8 mouse cellular contexts compared by ENCODE assay signal in the genomic region with DNA sequence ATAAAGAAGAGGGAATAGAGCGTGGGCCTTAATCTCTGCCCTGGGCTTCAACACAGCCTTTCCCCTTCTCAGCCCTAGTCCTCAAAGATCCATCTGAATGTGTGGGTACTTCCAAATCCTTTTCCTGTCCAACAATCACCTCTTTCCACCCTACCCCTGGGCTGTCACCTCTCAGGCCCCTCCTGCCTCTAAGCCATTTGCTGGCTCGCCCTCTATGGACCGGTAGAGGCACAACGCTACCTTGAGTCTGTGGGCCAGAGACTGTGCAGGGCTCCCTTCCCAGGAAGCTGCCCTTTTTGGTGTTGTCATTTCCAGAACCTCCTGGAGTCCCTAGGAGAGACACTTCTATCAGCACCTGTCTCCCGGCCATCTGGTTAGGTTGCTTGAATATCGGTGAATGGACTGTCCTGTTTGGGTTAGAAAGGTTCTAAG. TPM values are rescaled to one million over a fixed set of nuclear protein-coding genes. Genes with fewer than 3 reads are reported as not detected.
DNase-seq lines count a peak whose midpoint lies in the region; ATAC-seq lines count a peak whose summit lies in the region.

No protein-coding gene starts in this region.

- H3K9ac ChIP-seq in heart, embryonic 12.5 days: peak overlapping the region; percentile 93
- peak overlapping the region; percentile 88 for H3K9ac ChIP-seq in heart, embryonic 16.5 days (ENCODE audit: low read length)
- peak overlapping the region; percentile 85 for H3K9ac ChIP-seq in midbrain, embryonic 11.5 days (ENCODE audit: low read length)

- no peaks in the 10 kb centered on the region for H3K9me3 ChIP-seq in heart, embryonic 12.5 days (replicated peaks)
- H3K9me3 ChIP-seq in heart, embryonic 16.5 days (replicated peaks; ENCODE audit: control insufficient read depth, low read length): no peaks in the 10 kb centered on the region
- no peaks in the 10 kb centered on the region for H3K9me3 ChIP-seq in midbrain, embryonic 11.5 days (ENCODE audit: control insufficient read depth, low read length)

- H3K4me3 ChIP-seq in heart, embryonic 12.5 days: peak overlapping the region; percentile 93
- H3K4me3 ChIP-seq in heart, embryonic 16.5 days (ENCODE audit: low read length): peak overlapping the region; percentile 72
- H3K4me3 ChIP-seq in midbrain, embryonic 11.5 days (ENCODE audit: low read depth, low read length): peak overlapping the region; percentile 77

- ATAC-seq in heart, embryonic 12.5 days (ENCODE audit: insufficient number of reproducible peaks, low FRiP score): no peak
- no peak; the same call in 1 of the 2 replicates for ATAC-seq in heart, embryonic 16.5 days (replicated peaks; ENCODE audit: extremely low read depth, insufficient read depth, low FRiP score)
- no peak for ATAC-seq in midbrain, embryonic 11.5 days (ENCODE audit: low FRiP score)

- peak overlapping the region; percentile 95 for H3K4me2 ChIP-seq in heart, embryonic 12.5 days
- peak overlapping the region; percentile 92 for H3K4me2 ChIP-seq in heart, embryonic 16.5 days (ENCODE audit: low read depth, low read length)
- peak overlapping the region; percentile 80 for H3K4me2 ChIP-seq in midbrain, embryonic 11.5 days

- H3K36me3 ChIP-seq in heart, embryonic 12.5 days: peaks cover 44% of the 10 kb centered on the region
- peaks cover 23% of the 10 kb centered on the region for H3K36me3 ChIP-seq in heart, embryonic 16.5 days (ENCODE audit: control insufficient read depth, insufficient read depth)
- H3K36me3 ChIP-seq in midbrain, embryonic 11.5 days (ENCODE audit: control insufficient read depth, insufficient read depth, low read length): peaks cover 7% of the 10 kb centered on the region; the same call in 1 of the 2 replicates

- WGBS in heart, embryonic 12.5 days: 21% methylated on average over 6 of the region's 6 CpGs
- 28% methylated on average over 6 of the region's 6 CpGs for WGBS in heart, embryonic 16.5 days
- WGBS in midbrain, embryonic 11.5 days: 21% methylated on average over 6 of the region's 6 CpGs

- no peak overlapping the region for H3K27ac ChIP-seq in heart, embryonic 12.5 days (ENCODE audit: poor library complexity, severe bottlenecking)
- no peak overlapping the region; the same call in 1 of the 2 replicates for H3K27ac ChIP-seq in heart, embryonic 16.5 days (ENCODE audit: low read length)
- H3K27ac ChIP-seq in midbrain, embryonic 11.5 days (ENCODE audit: low read depth, low read length): no peak overlapping the region

- H3K4me1 ChIP-seq in heart, embryonic 12.5 days (replicated peaks): peaks cover 10% of the 10 kb centered on the region
- peaks cover 10% of the 10 kb centered on the region for H3K4me1 ChIP-seq in heart, embryonic 16.5 days (ENCODE audit: control insufficient read depth, insufficient read depth, low read length)
- H3K4me1 ChIP-seq in midbrain, embryonic 11.5 days (ENCODE audit: control insufficient read depth, insufficient read depth, low read length): peaks cover 7% of the 10 kb centered on the region

- H3K27me3 ChIP-seq in heart, embryonic 12.5 days (replicated peaks): 0 out of 2 replicates have a peak, but pooled peaks cover 11% of the 10 kb centered on the region
- 0 out of 2 replicates have a peak, but pooled peaks cover 2% of the 10 kb centered on the region for H3K27me3 ChIP-seq in heart, embryonic 16.5 days (ENCODE audit: control insufficient read depth, insufficient read depth, low read length)
- no peaks in the 10 kb centered on the region for H3K27me3 ChIP-seq in midbrain, embryonic 11.5 days (ENCODE audit: control insufficient read depth, insufficient read depth, low read length)

- no peak for DNase-seq in heart, adult 8-10 months (ENCODE audit: low spot score)
- peak; percentile 18 for DNase-seq in c-Kit-positive CD71-positive TER-119-positive erythroid progenitor cells, embryonic 14.5 days (ENCODE audit: low spot score)
- DNase-seq in kidney, postnatal 4 days: peak; percentile 54 to 64
- DNase-seq in midbrain, embryonic 11.5 days (ENCODE audit: low spot score, missing footprints): peak; percentile 84
- no peak for DNase-seq in right cerebral cortex, postnatal 14 days
- no peak for DNase-seq in left cerebral cortex, adult 9 months (ENCODE audit: low spot score in 2 of 2)

RNA-seq across cellular contexts. Expression of a gene that starts 1.0 kb away (rescaled TPM):
- polyA plus RNA-seq in heart, embryonic 12.5 days (2016; fragmentation: Nextera tagmentation; extraction: Ambion mirVana): 10.9 and 11.0 TPM in 2 replicates
- total RNA-seq in heart, adult 8-10 months (2022): 10 to 100 TPM; 13.4 to 18.7 (median 16.4) TPM
- 10.6 and 11.5 TPM in 2 replicates for polyA plus RNA-seq in heart, embryonic 16.5 days (2015; fragmentation: Nextera tagmentation; extraction: Ambion mirVana)
- polyA plus RNA-seq in midbrain, embryonic 11.5 days (2014; fragmentation: Nextera tagmentation; extraction: Ambion mirVana): 15.2 and 15.9 TPM in 2 replicates

RNA-seq across cellular contexts. Expression of a gene that starts 15.1 kb away (rescaled TPM):
- polyA plus RNA-seq in heart, embryonic 12.5 days (2016; fragmentation: Nextera tagmentation; extraction: Ambion mirVana): 25.8 and 26.6 TPM in 2 replicates
- total RNA-seq in heart, adult 8-10 months (2022): 10 to 100 TPM; 38.6 to 47.6 (median 42.0) TPM
- 26.4 and 29.6 TPM in 2 replicates for polyA plus RNA-seq in heart, embryonic 16.5 days (2015; fragmentation: Nextera tagmentation; extraction: Ambion mirVana)
- polyA plus RNA-seq in midbrain, embryonic 11.5 days (2014; fragmentation: Nextera tagmentation; extraction: Ambion mirVana): 25.9 and 29.1 TPM in 2 replicates

RNA-seq across cellular contexts. Expression of a gene that starts 16.1 kb away (rescaled TPM):
- polyA plus RNA-seq in heart, embryonic 12.5 days (2016; fragmentation: Nextera tagmentation; extraction: Ambion mirVana): 21.8 and 23.8 TPM in 2 replicates
- total RNA-seq in heart, adult 8-10 months (2022): 10 to 100 TPM; 18.7 to 26.4 (median 20.8) TPM
- polyA plus RNA-seq in heart, embryonic 16.5 days (2015; fragmentation: Nextera tagmentation; extraction: Ambion mirVana): 27.2 and 31.4 TPM in 2 replicates
- polyA plus RNA-seq in midbrain, embryonic 11.5 days (2014; fragmentation: Nextera tagmentation; extraction: Ambion mirVana): 32.1 and 35.3 TPM in 2 replicates

RNA-seq across cellular contexts. Expression of a gene that starts 16.5 kb away (rescaled TPM):
- 15.6 and 15.7 TPM in 2 replicates for polyA plus RNA-seq in heart, embryonic 12.5 days (2016; fragmentation: Nextera tagmentation; extraction: Ambion mirVana)
- total RNA-seq in heart, adult 8-10 months (2022): 10 to 100 TPM; 33.2 to 37.6 (median 37.1) TPM
- 16.3 and 17.2 TPM in 2 replicates for polyA plus RNA-seq in heart, embryonic 16.5 days (2015; fragmentation: Nextera tagmentation; extraction: Ambion mirVana)
- 18.5 and 21.5 TPM in 2 replicates for polyA plus RNA-seq in midbrain, embryonic 11.5 days (2014; fragmentation: Nextera tagmentation; extraction: Ambion mirVana)

RNA-seq across cellular contexts. Expression of a gene that starts 44.3 kb away (rescaled TPM):
- polyA plus RNA-seq in heart, embryonic 12.5 days (2016; fragmentation: Nextera tagmentation; extraction: Ambion mirVana): 0.44 TPM in 1 of 2 replicates, not detected in the other
- not detected for total RNA-seq in heart, adult 8-10 months (2022)
- polyA plus RNA-seq in heart, embryonic 16.5 days (2015; fragmentation: Nextera tagmentation; extraction: Ambion mirVana): 0.32 TPM in 1 of 2 replicates, not detected in the other
- not detected in 2 replicates for polyA plus RNA-seq in midbrain, embryonic 11.5 days (2014; fragmentation: Nextera tagmentation; extraction: Ambion mirVana)

Comparison
In these comparisons a context has a peak if more than half of its experiments do, and no peak if none do; other contexts are left out.
1. DNase-seq: peak in c-Kit-positive CD71-positive TER-119-positive erythroid progenitor cells, embryonic 14.5 days (single experiment), kidney, postnatal 4 days (2 of 2) and midbrain, embryonic 11.5 days (single experiment); none in heart, adult 8-10 months (single experiment), right cerebral cortex, postnatal 14 days (single experiment) and left cerebral cortex, adult 9 months (0 of 2).
2. Peak in every context shown above with its lines, with median percentiles within 50 percentile points of each other: H3K4me2 ChIP-seq, H3K4me3 ChIP-seq and H3K9ac ChIP-seq.